Mouse (Mus musculus) ES-Bruce4 (cell line): ENCODE data around the gene Elp4. TPM values are rescaled to one million over a fixed set of nuclear protein-coding genes. Genes with fewer than 3 reads are reported as not detected.

ENCODE experiments used
- H3K27ac ChIP-seq: 2 replicates; pipeline ENCODE4 v1.5.1; 2012; ENCODE audit warnings: low read length, inconsistent platforms; ENCODE audit not compliant: insufficient read depth
- H3K27me3 ChIP-seq: 2 replicates; pipeline ENCODE4 v1.6.1; 2012; ENCODE audit warnings: mild to moderate bottlenecking, low read length, inconsistent platforms; ENCODE audit not compliant: control insufficient read depth, poor library complexity, insufficient read depth, severe bottlenecking
- H3K36me3 ChIP-seq: 2 replicates; pipeline ENCODE4 v1.6.1; 2012; ENCODE audit warnings: inconsistent platforms, mild to moderate bottlenecking, low read length, moderate library complexity; ENCODE audit not compliant: control insufficient read depth, poor library complexity, insufficient read depth, severe bottlenecking
- H3K4me1 ChIP-seq: one replicate; pipeline ENCODE4 v1.8.1; 2011; ENCODE audit warnings: low read length; ENCODE audit not compliant: control insufficient read depth, insufficient read depth
- H3K4me3 ChIP-seq: 2 replicates; pipeline ENCODE4 v1.5.1; 2011; ENCODE audit warnings: low read depth, mild to moderate bottlenecking, low read length
- H3K9ac ChIP-seq: 2 replicates; pipeline ENCODE4 v1.6.1; 2012; ENCODE audit warnings: low read depth, mild to moderate bottlenecking, inconsistent platforms; ENCODE audit not compliant: poor library complexity, severe bottlenecking
- H3K9me3 ChIP-seq: replicated peaks from 2 replicates; pipeline ENCODE4 v1.6.1; 2012; ENCODE audit warnings: mild to moderate bottlenecking, low read length, inconsistent platforms; ENCODE audit not compliant: control insufficient read depth, poor library complexity, insufficient read depth, severe bottlenecking
- CTCF ChIP-seq: IDR thresholded peaks from one replicate; pipeline ENCODE4 v1.8.1; 2011; ENCODE audit warnings: low read depth, low read length
- EP300 ChIP-seq: IDR thresholded peaks from 2 replicates; pipeline ENCODE4 v1.6.1; 2011; ENCODE audit warnings: low read depth, low read length; ENCODE audit not compliant: insufficient read depth
- POLR2A ChIP-seq: IDR thresholded peaks from one replicate; pipeline ENCODE4 v1.8.1; 2011; ENCODE audit warnings: low read length; ENCODE audit not compliant: insufficient read depth
- polyA plus RNA-seq: library from polyadenylated mRNA; stranded (reverse); fragments of >200 nt; gene quantifications from 2 replicates; pipeline ENCODE4 v1.2.4, GENCODE M21; 2011; ENCODE audit warnings: low read depth; ENCODE audit not compliant: missing spikeins, insufficient read depth, insufficient read length

Gene Elp4
- polyA plus RNA-seq, 1 experiment: 20.5 TPM

- TF ChIP-seq EP300 (no peak), POLR2A (no peak), CTCF (no peak)
- Histone ChIP-seq H3K27ac (no peak overlapping the region), H3K9me3 (no peaks in the 10 kb centered on the region), H3K27me3 (peaks cover 21% of the 10 kb centered on the region), H3K9ac (no peak overlapping the region), H3K36me3 (no peaks in the 10 kb centered on the region), H3K4me3 (no peak overlapping the region), H3K4me1 (peaks cover 3% of the 10 kb centered on the region)
Observed at GRCm38 (mm10) chr2:105664996-105665395, 239.4 kb downstream of the Elp4 start.

GRCm38 (mm10) chr2:105663101-105663511, 241.3 kb downstream of the Elp4 start:
- Histone ChIP-seq H3K9me3 (no peaks in the 10 kb centered on the region), H3K9ac (no peak overlapping the region), H3K27ac (no peak overlapping the region), H3K4me1 (no peaks in the 10 kb centered on the region), H3K4me3 (no peak overlapping the region), H3K36me3 (no peaks in the 10 kb centered on the region), H3K27me3 (peaks cover 15% of the 10 kb centered on the region)
- TF ChIP-seq CTCF: no peak
- no peak for TF ChIP-seq POLR2A
- TF ChIP-seq EP300: no peak

- no peak overlapping the region for H3K9ac ChIP-seq
- H3K27ac ChIP-seq: no peak overlapping the region
- H3K36me3 ChIP-seq: no peaks in the 10 kb centered on the region
- H3K9me3 ChIP-seq: no peaks in the 10 kb centered on the region
- peaks cover 14% of the 10 kb centered on the region for H3K27me3 ChIP-seq
- no peaks in the 10 kb centered on the region for H3K4me1 ChIP-seq
- TF ChIP-seq POLR2A (no peak), CTCF (no peak), EP300 (no peak)
- H3K4me3 ChIP-seq: no peak overlapping the region
Observed at GRCm38 (mm10) chr2:105662606-105663005, 241.8 kb downstream of the Elp4 start.

GRCm38 (mm10) chr2:105662121-105662520, 242.2 kb downstream of the Elp4 start:
- H3K9ac ChIP-seq: no peak overlapping the region
- no peak overlapping the region for H3K27ac ChIP-seq
- TF ChIP-seq EP300 (no peak), POLR2A (no peak), CTCF (no peak)
- no peaks in the 10 kb centered on the region for H3K4me1 ChIP-seq
- H3K27me3 ChIP-seq: peaks cover 16% of the 10 kb centered on the region
- no peak overlapping the region for H3K4me3 ChIP-seq
- H3K9me3 ChIP-seq: no peaks in the 10 kb centered on the region
- H3K36me3 ChIP-seq: no peaks in the 10 kb centered on the region

- Histone ChIP-seq H3K4me1 (no peaks in the 10 kb centered on the region), H3K9ac (no peak overlapping the region), H3K4me3 (no peak overlapping the region), H3K9me3 (no peaks in the 10 kb centered on the region), H3K36me3 (no peaks in the 10 kb centered on the region), H3K27me3 (peaks cover 16% of the 10 kb centered on the region), H3K27ac (no peak overlapping the region)
- no peak for TF ChIP-seq POLR2A
- no peak for TF ChIP-seq CTCF
- no peak for TF ChIP-seq EP300
Observed at GRCm38 (mm10) chr2:105661623-105662066, 242.7 kb downstream of the Elp4 start.

- peaks cover 16% of the 10 kb centered on the region for H3K27me3 ChIP-seq
- H3K36me3 ChIP-seq: no peaks in the 10 kb centered on the region
- H3K9me3 ChIP-seq: no peaks in the 10 kb centered on the region
- H3K4me1 ChIP-seq: no peaks in the 10 kb centered on the region
- TF ChIP-seq POLR2A (no peak), EP300 (no peak), CTCF (no peak)
- no peak overlapping the region for H3K27ac ChIP-seq
- peak overlapping the region; percentile 14; the same call in 1 of the 2 replicates for H3K4me3 ChIP-seq
- no peak overlapping the region for H3K9ac ChIP-seq
Observed at GRCm38 (mm10) chr2:105660874-105661622, 243.3 kb downstream of the Elp4 start.
